Mouse (Mus musculus): ENCODE measurements around the gene Cmip. TPM values are rescaled to one million over a fixed set of nuclear protein-coding genes. Genes with fewer than 3 reads are reported as not detected.
A peak's percentile ranks its signal among the peaks of the same experiment; 100 is the strongest.

Gene Cmip
- polyA plus RNA-seq, 1 experiment from 2014 or later: 6.7 TPM

GRCm38 (mm10) chr8:117366475-117366874 is 109.6 kb downstream of the Cmip start:
- DNase-seq (no peak), ATAC-seq (ENCODE audit: low read depth) (peak; percentile 19; the same call in 1 of the 2 replicates)
- no peaks in the 10 kb centered on the region for H3K27me3 ChIP-seq
- WGBS (ENCODE audit: insufficient replicate concordance): 59% methylated on average over 7 of the region's 7 CpGs
- no peak overlapping the region for H3K4me3 ChIP-seq (replicated peaks)
- H3K27ac ChIP-seq: no peak overlapping the region
- peaks cover 83% of the 10 kb centered on the region for H3K4me1 ChIP-seq (replicated peaks)
- H3K9me3 ChIP-seq (replicated peaks): no peaks in the 10 kb centered on the region
- H3K9ac ChIP-seq: no peak overlapping the region
- H3K4me2 ChIP-seq: no peak overlapping the region
- no peaks in the 10 kb centered on the region for H3K36me3 ChIP-seq

- Histone ChIP-seq H3K27me3 (no peaks in the 10 kb centered on the region), H3K36me3 (no peaks in the 10 kb centered on the region), H3K4me1 (replicated peaks) (peaks cover 83% of the 10 kb centered on the region), H3K4me3 (replicated peaks) (no peak overlapping the region), H3K4me2 (no peak overlapping the region), H3K9me3 (replicated peaks) (no peaks in the 10 kb centered on the region), H3K27ac (no peak overlapping the region), H3K9ac (no peak overlapping the region)
- DNase-seq (no peak), ATAC-seq (ENCODE audit: low read depth) (no peak)
- WGBS (ENCODE audit: insufficient replicate concordance): 74% methylated on average over 8 of the region's 8 CpGs
These were observed 110.6 kb downstream of the Cmip start for GRCm38 (mm10) chr8:117367441-117367840.

- no peaks in the 10 kb centered on the region for H3K36me3 ChIP-seq
- no peaks in the 10 kb centered on the region for H3K27me3 ChIP-seq
- no peak overlapping the region for H3K9ac ChIP-seq
- H3K27ac ChIP-seq: no peak overlapping the region
- ATAC-seq (ENCODE audit: low read depth) (no peak), DNase-seq (no peak)
- H3K9me3 ChIP-seq (replicated peaks): no peaks in the 10 kb centered on the region
- H3K4me3 ChIP-seq (replicated peaks): no peak overlapping the region
- WGBS (ENCODE audit: insufficient replicate concordance): 77% methylated on average over 8 of the region's 8 CpGs
- peaks cover 82% of the 10 kb centered on the region for H3K4me1 ChIP-seq (replicated peaks)
- H3K4me2 ChIP-seq: no peak overlapping the region
These were observed 111.9 kb downstream of the Cmip start for GRCm38 (mm10) chr8:117368781-117369180.

GRCm38 (mm10) chr8:117370009-117370408 is 113.1 kb downstream of the Cmip start:
- H3K27me3 ChIP-seq: no peaks in the 10 kb centered on the region
- H3K9me3 ChIP-seq (replicated peaks): no peaks in the 10 kb centered on the region
- ATAC-seq (ENCODE audit: low read depth): no peak
- H3K9ac ChIP-seq: no peak overlapping the region
- no peak overlapping the region for H3K4me2 ChIP-seq
- 65% methylated on average over 8 of the region's 8 CpGs for WGBS (ENCODE audit: insufficient replicate concordance)
- H3K4me1 ChIP-seq (replicated peaks): peaks cover 72% of the 10 kb centered on the region
- no peak for DNase-seq
- no peak overlapping the region for H3K4me3 ChIP-seq (replicated peaks)
- no peaks in the 10 kb centered on the region for H3K36me3 ChIP-seq
- no peak overlapping the region for H3K27ac ChIP-seq

GRCm38 (mm10) chr8:117371189-117371588 is 114.3 kb downstream of the Cmip start:
- no peak overlapping the region for H3K4me2 ChIP-seq
- H3K4me3 ChIP-seq (replicated peaks): no peak overlapping the region
- no peak overlapping the region for H3K27ac ChIP-seq
- H3K36me3 ChIP-seq: no peaks in the 10 kb centered on the region
- WGBS (ENCODE audit: insufficient replicate concordance): 54% methylated on average over 7 of the region's 7 CpGs
- no peaks in the 10 kb centered on the region for H3K9me3 ChIP-seq (replicated peaks)
- H3K27me3 ChIP-seq: no peaks in the 10 kb centered on the region
- H3K9ac ChIP-seq: no peak overlapping the region
- no peak for DNase-seq
- H3K4me1 ChIP-seq (replicated peaks): peaks cover 72% of the 10 kb centered on the region
- no peak for ATAC-seq (ENCODE audit: low read depth)

GRCm38 (mm10) chr8:117372070-117372469 is 115.2 kb downstream of the Cmip start:
- Histone ChIP-seq H3K27ac (no peak overlapping the region), H3K4me3 (replicated peaks) (no peak overlapping the region), H3K4me2 (no peak overlapping the region), H3K9ac (no peak overlapping the region), H3K36me3 (peaks cover 4% of the 10 kb centered on the region), H3K27me3 (no peaks in the 10 kb centered on the region), H3K4me1 (replicated peaks) (peaks cover 64% of the 10 kb centered on the region), H3K9me3 (replicated peaks) (no peaks in the 10 kb centered on the region)
- ATAC-seq (ENCODE audit: low read depth): no peak
- no peak for DNase-seq
- 83% methylated on average over 12 of the region's 12 CpGs for WGBS (ENCODE audit: insufficient replicate concordance)

- H3K9me3 ChIP-seq (replicated peaks): no peaks in the 10 kb centered on the region
- no peak overlapping the region for H3K4me3 ChIP-seq (replicated peaks)
- peaks cover 54% of the 10 kb centered on the region for H3K4me1 ChIP-seq (replicated peaks)
- peaks cover 11% of the 10 kb centered on the region for H3K36me3 ChIP-seq
- no peak for DNase-seq
- H3K4me2 ChIP-seq: no peak overlapping the region
- no peaks in the 10 kb centered on the region for H3K27me3 ChIP-seq
- ATAC-seq (ENCODE audit: low read depth): no peak
- WGBS (ENCODE audit: insufficient replicate concordance): 83% methylated on average over 11 of the region's 11 CpGs
- no peak overlapping the region for H3K9ac ChIP-seq
- no peak overlapping the region for H3K27ac ChIP-seq
These were observed 116.2 kb downstream of the Cmip start for GRCm38 (mm10) chr8:117373001-117373428.

GRCm38 (mm10) chr8:117374087-117374486 is 117.2 kb downstream of the Cmip start:
- 68% methylated on average over 3 of the region's 3 CpGs for WGBS (ENCODE audit: insufficient replicate concordance)
- H3K4me2 ChIP-seq: no peak overlapping the region
- ATAC-seq (ENCODE audit: low read depth): no peak
- H3K4me3 ChIP-seq (replicated peaks): no peak overlapping the region
- no peak overlapping the region for H3K9ac ChIP-seq
- no peaks in the 10 kb centered on the region for H3K9me3 ChIP-seq (replicated peaks)
- H3K27ac ChIP-seq: no peak overlapping the region
- no peak for DNase-seq
- H3K4me1 ChIP-seq (replicated peaks): peaks cover 49% of the 10 kb centered on the region
- no peaks in the 10 kb centered on the region for H3K27me3 ChIP-seq
- peaks cover 20% of the 10 kb centered on the region for H3K36me3 ChIP-seq

- no peak overlapping the region for H3K9ac ChIP-seq
- 82% methylated on average over 16 of the region's 16 CpGs for WGBS (ENCODE audit: insufficient replicate concordance)
- H3K4me1 ChIP-seq (replicated peaks): peaks cover 22% of the 10 kb centered on the region
- peaks cover 29% of the 10 kb centered on the region for H3K36me3 ChIP-seq
- DNase-seq (no peak), ATAC-seq (ENCODE audit: low read depth) (no peak)
- no peak overlapping the region for H3K4me2 ChIP-seq
- no peak overlapping the region for H3K27ac ChIP-seq
- no peak overlapping the region for H3K4me3 ChIP-seq (replicated peaks)
- no peaks in the 10 kb centered on the region for H3K27me3 ChIP-seq
- H3K9me3 ChIP-seq (replicated peaks): no peaks in the 10 kb centered on the region
These were observed 120.1 kb downstream of the Cmip start for GRCm38 (mm10) chr8:117376997-117377396.

- Histone ChIP-seq H3K4me2 (no peak overlapping the region), H3K9ac (no peak overlapping the region), H3K36me3 (peaks cover 41% of the 10 kb centered on the region), H3K27me3 (no peaks in the 10 kb centered on the region), H3K4me3 (replicated peaks) (no peak overlapping the region), H3K27ac (no peak overlapping the region), H3K9me3 (replicated peaks) (no peaks in the 10 kb centered on the region), H3K4me1 (replicated peaks) (0 out of 2 replicates have a peak, but pooled peaks cover 10% of the 10 kb centered on the region)
- no peak for DNase-seq
- 82% methylated on average over 7 of the region's 7 CpGs for WGBS (ENCODE audit: insufficient replicate concordance)
- ATAC-seq (ENCODE audit: low read depth): no peak
These were observed 121.8 kb downstream of the Cmip start for GRCm38 (mm10) chr8:117378625-117379024.

- peaks cover 46% of the 10 kb centered on the region for H3K36me3 ChIP-seq
- DNase-seq (no peak), ATAC-seq (ENCODE audit: low read depth) (no peak)
These were observed 122.3 kb downstream of the Cmip start for GRCm38 (mm10) chr8:117379131-117379530.

GRCm38 (mm10) chr8:117380796-117381195 is 123.9 kb downstream of the Cmip start:
- no peak overlapping the region for H3K4me3 ChIP-seq (replicated peaks)
- H3K36me3 ChIP-seq: peaks cover 62% of the 10 kb centered on the region
- no peak for DNase-seq
- WGBS (ENCODE audit: insufficient replicate concordance): 71% methylated on average over 8 of the region's 8 CpGs
- 0 out of 2 replicates have a peak, but pooled peaks cover 7% of the 10 kb centered on the region for H3K4me1 ChIP-seq (replicated peaks)
- no peak overlapping the region for H3K27ac ChIP-seq
- no peaks in the 10 kb centered on the region for H3K9me3 ChIP-seq (replicated peaks)
- no peak overlapping the region for H3K9ac ChIP-seq
- H3K27me3 ChIP-seq: no peaks in the 10 kb centered on the region
- no peak overlapping the region for H3K4me2 ChIP-seq
- ATAC-seq (ENCODE audit: low read depth): no peak

More at GRCm38 (mm10) chr8:117379131-117379530, 122.3 kb downstream of the Cmip start:
- no peak overlapping the region for H3K4me3 ChIP-seq (replicated peaks)
- H3K4me2 ChIP-seq: no peak overlapping the region
- H3K9ac ChIP-seq: no peak overlapping the region
- 0 out of 2 replicates have a peak, but pooled peaks cover 10% of the 10 kb centered on the region for H3K4me1 ChIP-seq (replicated peaks)
- H3K9me3 ChIP-seq (replicated peaks): no peaks in the 10 kb centered on the region
- 66% methylated on average over 10 of the region's 10 CpGs for WGBS (ENCODE audit: insufficient replicate concordance)
- no peaks in the 10 kb centered on the region for H3K27me3 ChIP-seq
- H3K27ac ChIP-seq: no peak overlapping the region
